Mouse (Mus musculus) frontal cortex, postnatal 10 days (tissue): Measurements from ENCODE around the gene Olfr869.

Source experiments
- DNase-seq, 2 experiments: peaks; one replicate each; pipeline ENCODE4 v3.0.0; 2022; ENCODE audit warnings: low spot score in 2 of 2, mixed read lengths in 1 of 2

Olfr869 gene

GRCm38 (mm10) chr9:20128709-20129108 is at the start of gene Olfr869:
Gene Olfr869, plus strand, starts transcription at chr9:20129009.
- DNase-seq, result no peak

- no peak for DNase-seq
Measured at GRCm38 (mm10) chr9:20098326-20098725, 30.5 kb upstream of the Olfr869 start, which contains the start of gene Olfr868. Gene Olfr868, plus strand, starts transcription at chr9:20098626.

GRCm38 (mm10) chr9:20149706-20150105 is 20.9 kb downstream of the Olfr869 start:
- DNase-seq, result no peak

GRCm38 (mm10) chr9:20173957-20174356 is 45.1 kb downstream of the Olfr869 start, which contains the start of gene Olfr870:
Gene Olfr870, minus strand, starts transcription at chr9:20174057.
- DNase-seq, result no peak

- no peak for DNase-seq
Measured at GRCm38 (mm10) chr9:20179463-20179862, 50.7 kb downstream of the Olfr869 start.
